Mouse (Mus musculus): ENCODE data around the gene Ptprn2.

Ptprn2 gene

DNA sequence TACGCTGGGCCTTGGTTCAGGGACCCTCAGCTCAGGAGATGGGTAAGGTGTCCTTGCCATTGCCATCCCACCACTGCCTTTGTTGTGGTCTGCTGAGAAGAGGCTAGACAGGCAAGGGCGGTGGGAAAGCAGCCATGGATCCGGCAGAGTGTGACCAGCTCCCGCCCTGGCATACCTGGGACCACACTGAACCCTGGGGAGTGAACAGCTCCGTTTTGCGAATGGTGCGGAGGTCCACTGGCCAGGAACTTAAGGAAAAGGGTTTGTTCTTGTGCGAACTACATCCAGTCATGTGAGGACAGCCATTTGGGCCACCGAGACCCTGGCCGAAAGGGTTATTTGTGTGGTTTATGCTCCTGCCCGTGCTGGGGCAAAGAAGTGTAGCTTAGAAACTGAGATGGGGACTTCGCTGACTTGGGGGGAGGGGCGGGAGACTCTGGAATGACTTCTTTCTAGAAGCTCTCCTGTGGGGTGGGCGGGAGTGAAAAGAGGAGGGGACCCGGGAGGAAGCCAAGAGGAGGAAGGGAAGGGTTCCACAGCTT is 674.2 kb downstream of the Ptprn2 start:
- DNase-seq (ENCODE audit: low read depth, low spot score) = no peak

DNA sequence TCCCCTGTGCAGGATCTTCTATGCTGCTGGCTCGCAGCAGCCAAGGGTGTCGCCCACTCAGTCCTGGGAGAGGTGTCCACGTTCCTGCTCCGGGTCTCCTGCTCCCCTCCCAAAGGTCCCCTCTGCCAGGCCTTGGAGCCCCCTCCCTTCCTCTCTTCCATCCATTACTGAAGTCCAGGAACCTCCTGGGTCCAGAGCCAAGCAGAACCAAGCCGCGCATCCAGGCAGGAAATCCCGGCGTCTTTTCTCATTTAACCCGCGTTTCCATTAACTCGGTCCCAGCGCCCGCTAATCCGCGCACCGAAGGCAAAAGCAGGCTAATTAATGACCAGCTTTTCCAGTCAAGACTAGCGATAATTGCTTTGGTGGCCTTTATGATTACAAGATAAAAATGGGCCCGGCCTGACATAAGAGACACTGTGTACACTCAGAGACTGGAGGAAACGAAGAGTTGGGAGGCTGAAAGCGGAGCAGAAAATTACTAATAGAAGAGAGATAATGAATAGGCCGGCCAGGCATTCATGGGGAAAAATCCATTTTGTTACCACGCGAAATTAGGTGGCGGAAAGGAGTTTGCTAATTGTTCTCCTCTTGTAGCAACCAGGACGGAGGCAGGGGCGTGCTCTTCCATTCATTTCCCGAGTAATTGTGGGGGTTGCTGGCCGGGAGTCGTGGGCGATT is 674.8 kb downstream of the Ptprn2 start:
- DNase-seq (ENCODE audit: low read depth, low spot score) = no peak

DNA sequence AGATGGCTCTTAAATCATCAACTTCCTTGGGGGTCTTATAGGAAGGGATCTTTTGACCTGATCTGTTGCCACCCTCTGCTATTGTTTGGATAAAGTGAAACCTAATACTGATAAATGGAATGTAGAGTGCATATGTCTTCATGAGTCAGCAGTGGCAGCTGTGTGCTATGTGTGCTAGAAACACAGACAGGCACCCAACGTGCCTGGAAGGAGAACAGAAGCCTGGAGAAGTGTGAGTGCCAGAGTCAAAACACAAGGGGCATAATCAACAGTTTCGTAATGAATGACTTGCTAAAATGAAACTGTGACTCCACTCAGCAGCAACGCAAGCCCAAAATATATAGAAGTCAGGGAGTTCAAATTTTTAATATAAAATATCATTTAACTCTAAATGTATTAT is 676.7 kb downstream of the Ptprn2 start:
- DNase-seq (ENCODE audit: low read depth, low spot score) = no peak

DNA sequence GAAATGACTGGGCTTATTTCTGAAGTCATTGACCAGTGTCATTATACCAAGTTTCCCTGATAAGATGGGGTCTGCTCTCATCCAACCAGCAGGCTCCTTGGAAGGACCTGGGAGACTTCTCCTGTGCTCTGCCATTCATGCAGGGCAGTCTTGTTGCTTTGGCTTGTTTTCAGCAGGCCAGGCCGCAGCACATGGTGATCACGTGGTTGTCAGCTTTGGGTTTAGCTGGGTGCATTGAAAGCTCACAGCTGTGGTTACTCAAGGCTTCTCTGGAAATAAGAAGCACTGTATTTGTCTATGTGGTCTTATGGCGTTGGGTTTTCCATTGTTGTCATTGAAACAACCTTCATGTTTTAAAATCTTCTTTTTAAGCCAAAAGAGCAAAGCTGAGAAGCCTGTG is 678.3 kb downstream of the Ptprn2 start:
- DNase-seq (ENCODE audit: low read depth, low spot score) = no peak

DNA sequence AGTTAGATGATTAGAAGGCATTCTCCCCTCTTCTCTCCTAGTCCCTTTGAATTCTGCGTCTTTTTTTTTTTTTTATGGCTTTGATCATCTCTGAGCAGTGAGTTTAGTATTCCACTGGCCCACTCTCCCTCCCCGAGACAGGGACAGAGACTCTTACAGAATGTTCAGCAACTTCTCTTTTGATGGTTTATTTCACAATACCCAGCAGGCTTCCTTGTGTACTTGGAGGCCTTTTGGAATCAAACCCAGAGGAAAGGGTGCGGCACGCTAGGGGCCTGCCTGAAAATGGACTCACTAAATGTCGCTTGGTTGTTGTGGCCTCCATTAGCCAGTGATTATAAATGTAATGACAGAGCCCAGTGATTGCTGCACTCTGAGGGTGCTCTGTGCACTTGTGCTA is 680.7 kb downstream of the Ptprn2 start:
- no peak for DNase-seq (ENCODE audit: low read depth, low spot score)

DNA sequence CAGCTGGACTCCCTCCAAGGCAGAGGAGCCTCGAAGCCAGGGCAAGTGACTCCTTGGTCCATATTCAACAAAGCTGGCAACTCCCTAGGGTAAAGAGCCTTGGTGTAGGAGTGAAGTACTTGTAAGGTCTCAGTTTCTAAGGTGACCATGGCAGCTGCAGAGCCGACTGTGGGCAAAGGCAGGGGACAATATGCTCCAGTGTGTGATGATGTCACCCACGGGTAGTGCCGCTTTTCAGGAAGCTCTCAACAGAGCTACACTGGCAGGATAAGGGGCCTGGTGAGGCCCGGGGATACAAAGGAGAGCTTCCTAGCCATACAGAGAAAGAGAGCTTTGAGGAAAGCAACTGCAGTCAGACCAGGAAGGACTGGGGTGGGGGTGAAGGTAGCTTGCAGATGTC is 684.1 kb downstream of the Ptprn2 start:
- DNase-seq (ENCODE audit: low read depth, low spot score) = no peak

DNA sequence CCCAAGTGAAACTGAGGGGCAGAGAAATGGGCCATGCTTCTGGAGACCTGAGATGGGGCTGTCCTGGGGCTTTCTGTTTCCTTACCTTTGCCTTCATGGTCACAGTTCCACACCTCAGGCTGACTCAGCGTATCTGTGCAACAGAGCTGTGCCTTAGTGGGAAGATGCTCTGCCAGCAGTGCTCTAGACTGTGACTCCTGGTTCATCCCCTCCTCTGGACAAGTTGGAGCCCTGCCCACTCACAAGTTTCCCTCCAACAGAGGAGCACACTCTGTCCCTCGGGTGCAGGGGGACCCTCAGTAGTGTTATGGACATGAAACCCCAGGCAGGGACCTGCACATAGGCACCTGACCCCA is 687.0 kb downstream of the Ptprn2 start:
- DNase-seq (ENCODE audit: low read depth, low spot score) = no peak

DNA sequence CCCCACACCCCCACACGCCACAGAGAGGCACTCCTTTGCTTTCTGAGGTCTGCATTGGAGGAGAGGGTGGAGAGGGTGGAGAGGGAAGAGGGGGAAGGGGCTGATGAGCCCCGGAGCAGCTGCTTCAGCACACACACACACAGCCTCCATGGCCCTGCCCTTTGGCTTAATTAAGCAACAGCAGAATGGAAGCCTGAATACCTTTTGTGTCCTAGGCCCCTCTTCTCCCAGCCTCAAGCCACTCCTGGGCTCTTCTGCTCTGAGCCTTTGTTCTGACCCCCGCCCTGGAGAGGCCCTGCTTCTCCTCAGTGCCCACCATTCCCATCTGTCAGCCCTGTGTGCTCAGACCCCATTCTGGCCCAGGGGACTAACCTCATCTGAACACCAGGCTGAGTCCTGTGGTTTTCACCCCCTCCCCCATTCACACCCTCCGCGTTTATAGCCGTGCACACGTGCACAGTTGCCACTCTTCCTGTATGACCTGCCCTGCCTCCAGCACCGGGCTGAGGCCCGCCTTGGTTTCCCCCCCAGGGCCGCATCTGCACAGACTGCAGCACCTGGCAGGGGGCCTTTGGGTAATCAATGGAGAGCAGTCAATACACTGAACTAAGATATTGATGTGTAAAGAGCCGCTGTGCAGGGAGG is 687.5 kb downstream of the Ptprn2 start:
- no peak for DNase-seq (ENCODE audit: low read depth, low spot score)

DNA sequence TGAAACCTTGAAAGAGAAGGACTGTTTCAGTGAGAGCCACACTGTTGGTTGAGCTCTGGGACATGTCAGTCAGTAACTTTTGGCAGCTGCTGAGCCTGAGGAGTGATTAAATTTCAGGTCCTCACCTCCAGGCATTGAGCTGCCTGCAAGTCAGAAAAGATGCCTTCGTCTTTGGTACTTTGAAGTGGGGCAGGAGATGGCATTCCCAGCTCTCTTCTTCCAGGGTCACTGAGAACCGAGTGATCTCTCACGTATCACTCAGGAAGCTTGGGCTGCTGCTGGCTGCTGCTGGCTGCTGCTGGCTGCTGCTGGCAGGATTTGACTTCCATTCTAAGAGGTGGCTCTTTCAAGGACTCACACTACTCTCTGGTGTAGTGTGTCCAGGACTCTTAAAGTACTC is 688.7 kb downstream of the Ptprn2 start:
- no peak for DNase-seq (ENCODE audit: low read depth, low spot score)

DNA sequence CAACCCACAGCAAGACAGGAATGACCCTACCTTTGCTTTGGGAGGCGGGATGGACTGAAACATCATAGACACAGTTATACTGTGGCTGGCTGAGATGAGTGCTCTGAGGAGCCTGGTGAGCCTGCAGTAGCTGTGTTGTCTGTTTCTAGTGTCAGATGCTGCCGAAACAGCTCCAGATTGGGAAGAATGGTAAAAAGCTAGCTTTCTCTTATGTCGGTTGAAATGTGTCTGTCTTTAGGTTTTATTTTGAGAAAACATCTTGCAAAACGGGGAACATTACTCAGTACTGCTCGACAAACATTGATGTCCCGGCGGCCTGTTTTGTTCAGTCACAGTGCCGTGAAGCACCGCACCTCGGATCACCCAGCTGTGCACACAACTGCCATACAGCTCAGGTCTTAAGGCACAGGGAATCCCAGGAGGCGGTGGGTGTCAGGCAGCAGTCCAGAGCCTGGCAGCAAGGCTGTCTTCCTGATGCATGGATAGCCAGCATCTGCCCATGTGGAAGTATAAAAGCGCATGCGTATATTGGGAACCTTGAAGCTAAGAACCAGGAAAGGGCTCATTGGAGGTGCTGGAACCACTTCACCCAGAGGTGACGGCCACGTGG is 689.7 kb downstream of the Ptprn2 start:
- DNase-seq (ENCODE audit: low read depth, low spot score) = no peak

DNA sequence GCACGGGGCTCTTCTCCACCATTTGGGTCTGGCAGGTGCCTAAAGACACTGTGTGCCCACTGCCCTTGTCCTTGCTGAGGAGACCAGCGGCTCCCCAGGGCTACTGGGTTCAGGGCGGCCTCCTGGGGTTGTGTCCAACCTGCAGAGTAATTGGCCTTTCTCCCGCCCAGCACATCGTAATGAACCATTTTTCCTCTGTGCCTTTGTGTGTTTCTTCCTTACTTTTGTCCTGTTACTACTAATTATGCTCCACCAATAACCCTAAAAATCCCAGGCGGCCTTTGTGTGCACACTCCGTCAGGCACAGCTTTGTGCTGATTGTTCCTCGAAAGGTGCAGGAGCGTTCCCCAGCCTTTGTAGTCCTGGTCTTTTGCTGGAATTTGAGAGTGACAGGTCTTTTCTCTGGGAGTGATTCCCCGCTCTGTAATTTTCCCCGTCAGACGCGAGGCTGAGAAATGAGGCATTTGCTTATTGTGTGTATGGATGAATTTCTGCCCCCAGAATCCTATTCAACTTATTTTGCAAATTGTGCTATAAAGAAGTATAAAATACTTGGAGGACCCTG is 690.8 kb downstream of the Ptprn2 start:
- no peak for DNase-seq (ENCODE audit: low read depth, low spot score)

DNA sequence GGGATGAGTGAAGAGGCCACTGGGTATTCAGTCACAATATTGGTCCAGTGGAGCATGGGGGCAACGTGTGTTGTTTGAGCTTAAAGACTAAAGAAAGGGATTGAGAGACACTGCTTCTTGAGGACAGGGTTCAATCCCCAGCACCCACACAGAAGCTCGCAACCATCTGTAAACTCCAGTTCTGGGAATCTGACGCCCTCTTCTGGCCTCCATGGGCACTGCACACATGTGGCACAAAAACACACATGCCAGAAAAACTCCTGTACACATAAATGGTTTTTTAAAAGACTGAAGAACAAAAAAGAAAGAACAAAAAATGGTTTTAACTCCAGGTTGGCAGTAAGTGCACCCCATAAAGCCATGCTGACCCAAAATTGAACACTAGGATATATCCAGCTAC is 701.6 kb downstream of the Ptprn2 start:
- DNase-seq (ENCODE audit: low read depth, low spot score) = no peak

DNA sequence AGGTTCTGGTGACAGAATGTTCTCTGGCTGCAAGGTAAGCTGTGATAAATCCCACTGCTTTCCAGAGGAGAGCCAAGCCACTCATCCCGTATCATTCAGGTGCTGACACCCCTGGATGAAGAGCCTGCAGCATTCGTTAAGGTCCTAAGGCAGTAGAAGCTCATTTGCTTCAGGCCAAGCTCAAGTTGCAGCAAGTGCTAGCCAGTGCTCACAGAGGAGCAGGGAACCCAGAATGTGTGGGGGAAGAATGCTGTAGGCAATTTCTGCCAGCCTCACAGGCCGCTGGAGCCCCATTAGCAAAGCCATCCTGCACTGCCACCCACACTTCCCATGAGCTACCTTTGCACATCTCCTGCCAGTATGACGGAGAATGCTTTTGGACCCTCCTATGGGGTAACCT is 706.5 kb downstream of the Ptprn2 start:
- DNase-seq (ENCODE audit: low read depth, low spot score) = no peak

DNA sequence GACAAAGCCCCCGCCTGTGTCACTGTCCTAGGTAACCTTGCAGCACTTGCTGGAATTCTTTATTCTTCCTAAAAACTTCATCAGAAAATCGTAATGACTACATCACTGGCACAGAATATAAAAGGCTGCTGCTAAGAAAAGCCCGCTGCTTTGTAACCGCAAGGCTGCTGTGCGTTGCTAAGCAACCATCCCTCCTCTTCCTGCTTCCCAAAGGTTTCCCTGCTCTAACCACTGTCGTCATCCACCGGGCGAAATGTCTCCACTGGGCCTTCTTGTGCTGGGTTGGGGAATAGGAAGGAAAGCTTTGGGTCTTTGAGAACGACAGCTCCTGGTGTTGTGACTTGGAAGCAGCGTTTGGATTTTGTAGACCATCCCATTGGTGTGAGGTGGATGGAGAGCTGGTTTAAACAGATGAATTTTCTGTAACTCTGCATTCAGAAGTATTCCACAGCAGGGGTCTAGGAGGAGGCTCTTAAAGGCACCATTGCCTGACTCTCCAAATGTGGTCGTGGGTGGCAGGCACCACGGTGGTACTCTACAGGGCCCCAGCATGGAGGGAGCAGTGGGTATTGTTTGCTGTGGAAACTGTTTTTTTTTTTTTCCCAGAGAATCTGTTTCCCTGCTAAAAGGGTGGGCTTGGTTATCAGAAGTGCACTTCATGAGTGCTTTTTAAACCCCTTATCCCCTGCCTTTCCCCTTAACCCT is 711.4 kb downstream of the Ptprn2 start:
- no peak for DNase-seq (ENCODE audit: low read depth, low spot score)

DNA sequence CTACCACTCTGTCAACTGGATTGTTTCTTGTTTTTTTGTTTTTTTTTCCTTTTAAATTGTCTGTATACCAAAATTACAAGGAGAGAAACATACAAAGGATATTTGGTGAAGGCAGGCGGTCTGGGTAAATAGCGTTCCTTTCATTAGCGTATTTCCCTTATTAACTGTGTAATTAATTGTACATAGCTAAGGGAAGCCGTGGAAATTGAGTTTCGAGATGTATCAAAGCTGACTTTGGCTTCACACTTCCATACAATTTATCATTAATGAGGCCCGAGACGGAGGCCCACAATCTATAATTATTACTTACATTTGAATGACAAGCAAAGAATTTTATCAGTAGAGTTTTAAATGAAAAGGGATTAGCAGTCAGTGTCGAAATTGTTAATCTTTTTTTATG is 712.6 kb downstream of the Ptprn2 start:
- DNase-seq (ENCODE audit: low read depth, low spot score) = no peak

DNA sequence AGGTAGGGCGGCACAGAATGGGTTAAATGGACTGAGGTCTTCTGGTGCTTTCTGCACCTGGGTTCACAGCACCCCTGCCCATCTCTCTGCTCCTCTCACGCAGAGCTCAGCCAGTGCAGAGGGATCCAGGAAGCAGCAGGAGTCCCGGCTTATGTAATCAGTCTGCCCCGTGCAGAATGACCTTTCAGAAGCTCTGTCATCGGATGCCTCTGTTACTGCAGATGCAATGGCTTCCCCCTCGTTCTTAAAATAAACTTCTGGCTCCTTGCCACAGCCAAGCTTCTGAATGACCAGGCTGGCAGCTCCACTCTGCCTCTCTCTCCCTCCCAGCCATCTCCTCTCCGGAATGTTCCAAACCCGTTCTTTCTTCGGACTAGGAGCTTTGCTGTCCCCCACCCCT is 714.6 kb downstream of the Ptprn2 start:
- no peak for DNase-seq (ENCODE audit: low read depth, low spot score)

DNA sequence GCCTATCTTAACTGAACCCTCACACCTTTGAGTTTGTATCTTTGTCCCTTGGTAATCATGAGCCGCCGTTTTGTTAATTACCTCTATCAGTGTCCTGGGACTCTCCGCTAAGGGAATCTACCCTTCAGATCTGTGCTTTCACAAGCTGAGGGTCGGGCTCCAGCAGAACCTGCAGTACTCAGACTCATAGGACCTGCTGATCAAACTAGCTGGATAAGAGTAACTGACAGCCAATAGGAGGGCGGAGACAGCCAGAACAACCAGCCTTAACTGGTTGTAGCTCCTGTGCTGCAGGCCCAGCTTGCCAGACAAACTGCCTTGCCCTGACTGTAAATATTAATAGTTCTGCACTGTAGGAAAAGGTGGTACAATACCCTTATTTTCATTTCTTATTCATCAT is 715.1 kb downstream of the Ptprn2 start:
- no peak for DNase-seq (ENCODE audit: low read depth, low spot score)

DNA sequence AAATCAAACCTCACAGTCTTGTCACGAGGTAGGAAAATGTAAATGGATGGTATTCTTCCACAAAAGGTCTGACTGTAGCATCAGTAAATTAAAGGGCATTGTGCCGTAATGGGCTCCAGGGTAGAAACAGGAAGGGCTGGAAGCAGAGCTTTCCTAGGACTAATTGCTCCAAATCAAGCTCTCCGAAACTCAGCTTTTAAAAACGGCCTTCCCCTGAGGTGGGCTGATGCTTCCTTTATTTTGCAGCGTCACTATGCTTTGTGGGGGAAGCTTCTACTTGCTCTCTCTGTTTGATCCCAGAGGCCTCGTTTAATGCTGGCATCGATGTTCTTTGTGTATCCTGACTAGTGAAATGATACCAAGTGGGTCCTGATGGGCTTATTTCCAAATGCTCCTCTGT is 718.0 kb downstream of the Ptprn2 start:
- no peak for DNase-seq (ENCODE audit: low read depth, low spot score)

DNA sequence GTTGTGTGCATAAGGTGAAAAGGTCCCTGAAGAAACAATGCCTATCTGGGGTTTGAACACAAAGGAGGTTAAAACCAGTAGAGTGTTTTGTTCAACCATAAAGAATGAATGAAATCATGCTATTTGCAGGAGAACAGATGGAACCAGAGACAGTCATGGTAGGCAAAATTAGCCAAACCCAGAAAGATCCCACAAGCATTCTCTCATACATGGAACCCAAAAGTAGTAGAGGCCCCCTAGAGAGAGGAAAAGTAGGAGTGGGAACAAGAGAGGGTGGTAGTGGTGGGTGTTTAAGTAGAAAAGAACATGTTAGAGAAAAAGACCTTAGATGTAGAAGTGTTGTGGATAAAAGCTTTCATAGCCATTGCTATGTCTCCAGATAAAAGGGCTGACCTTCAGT is 719.4 kb downstream of the Ptprn2 start:
- DNase-seq (ENCODE audit: low read depth, low spot score) = no peak

DNA sequence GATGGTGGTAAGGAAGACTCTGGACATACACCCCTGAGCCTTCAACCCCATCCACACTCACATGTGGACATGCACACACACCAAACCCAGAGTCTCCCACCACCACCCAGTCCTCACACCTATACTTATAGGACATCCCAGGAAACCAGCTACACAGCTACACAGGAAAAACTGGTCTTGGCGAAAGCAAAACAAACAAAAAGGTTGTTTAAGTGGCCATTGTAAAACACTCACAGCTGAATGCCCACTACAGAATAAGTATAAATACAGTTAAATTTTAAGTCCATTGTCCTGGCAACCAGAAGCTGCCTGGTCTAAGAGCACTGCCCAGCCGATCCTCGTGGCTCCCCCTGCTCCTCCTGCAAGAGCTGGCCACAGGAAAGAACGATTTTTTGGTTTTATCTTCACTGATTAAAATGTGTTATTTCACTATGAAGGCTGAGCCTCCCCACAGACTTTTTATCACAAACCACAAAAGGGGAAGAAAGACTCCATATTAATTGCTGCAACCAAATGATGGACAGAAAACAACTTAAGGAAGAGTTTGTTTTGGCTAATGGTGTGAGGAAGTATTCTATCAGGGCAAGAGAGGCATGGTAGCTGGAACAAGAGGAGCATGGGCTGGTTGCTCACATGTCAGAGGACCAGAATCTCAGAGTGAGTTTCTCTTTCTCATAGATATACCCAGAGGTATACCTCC is 722.1 kb downstream of the Ptprn2 start:
- no peak for DNase-seq (ENCODE audit: low read depth, low spot score)

DNA sequence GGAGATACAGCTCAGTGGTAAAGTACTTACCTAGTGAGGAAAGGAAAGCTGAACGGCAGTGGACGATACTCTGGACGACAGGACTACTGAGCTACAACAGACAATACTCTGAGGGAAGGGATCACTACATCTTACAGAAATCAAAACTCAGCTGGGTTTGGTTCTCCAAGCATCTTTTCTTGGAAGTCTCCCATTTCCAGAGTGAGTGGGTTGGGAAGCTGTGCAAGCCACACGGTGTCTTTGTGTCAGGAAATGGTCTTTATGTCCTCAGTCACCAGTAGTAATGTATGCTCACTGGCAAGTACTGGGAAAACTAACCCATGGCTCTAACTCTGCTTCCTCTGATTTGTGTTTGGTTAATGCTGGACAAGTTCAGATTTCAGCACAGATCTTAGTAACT is 724.9 kb downstream of the Ptprn2 start:
- DNase-seq (ENCODE audit: low read depth, low spot score) = no peak

DNA sequence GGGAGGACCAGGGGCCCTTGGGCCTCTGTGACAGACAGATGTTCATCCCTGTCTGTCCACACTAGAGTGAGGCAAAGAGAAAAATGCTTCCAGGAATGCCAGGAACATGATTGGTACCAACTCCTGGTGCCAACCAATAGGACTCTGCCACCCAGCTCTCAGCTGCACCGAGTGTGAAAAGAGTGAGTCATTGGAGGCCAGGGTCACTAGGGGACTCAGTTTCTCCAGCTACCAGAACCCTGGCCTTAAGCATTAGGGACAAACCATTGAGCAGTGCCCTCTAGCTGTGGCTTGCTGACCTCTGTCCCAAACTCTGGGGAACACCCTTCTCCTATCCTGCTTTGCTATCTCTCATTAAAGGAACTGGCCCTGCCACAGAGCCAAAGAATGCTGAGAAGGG is 728.0 kb downstream of the Ptprn2 start:
- no peak for DNase-seq (ENCODE audit: low read depth, low spot score)
